ENCODE assay signal across 23 mouse cellular contexts in genomic region chr5:143811653-143812052, GRCm38 (mm10). TPM values are rescaled to one million over a fixed set of nuclear protein-coding genes. Genes with fewer than 3 reads are reported as not detected.
DNase-seq lines count a peak whose midpoint lies in the region.
"Had no signal": no experiment of that assay in that cellular context is flagged by ENCODE, and none has a peak within 500 bp of the region (broad histone marks: within the 10 kb centered on the region; RNA-seq: fewer than 3 reads in every experiment).

No protein-coding gene starts in this region.

- no peaks in the 10 kb centered on the region for H3K27me3 ChIP-seq in heart, embryonic 10.5 days (ENCODE audit: insufficient read depth, poor library complexity, severe bottlenecking)
- H3K27me3 ChIP-seq: CH12.LX; embryonic facial prominence, embryonic 13.5 days; embryonic facial prominence, embryonic 15.5 days; forebrain, embryonic 13.5 days; forebrain, embryonic 15.5 days had no signal

- DNase-seq in heart, adult 11 months = peak; percentile 43
- DNase-seq in heart, embryonic 10.5 days (ENCODE audit: low spot score) = no peak
- DNase-seq in testis, postnatal 10 days (ENCODE audit: low spot score) = peak; percentile 11
- DNase-seq in testis, postnatal 14 days (ENCODE audit: low spot score) = no peak
- DNase-seq in retina, postnatal 7 days (ENCODE audit: low read depth, low spot score) = peak; percentile 42
- DNase-seq in lung, postnatal 25 days (ENCODE audit: low spot score) = no peak
- DNase-seq: adrenal gland, adult 8-10 months; adrenal gland, postnatal 14 days; adrenal gland, postnatal 36 days; B cell, adult 2 months; cerebellum, adult 11-12 months; cerebellum, adult 2 months; cerebellum, adult 9-10 months; cerebellum, postnatal 10 days; cerebellum, postnatal 25 days; forebrain, postnatal 0 days had no signal

- no peaks in the 10 kb centered on the region for H3K4me1 ChIP-seq in heart, embryonic 10.5 days
- H3K4me1 ChIP-seq: embryonic facial prominence, embryonic 13.5 days; embryonic facial prominence, embryonic 15.5 days; forebrain, embryonic 13.5 days; forebrain, embryonic 15.5 days had no signal

- no peak overlapping the region for H3K4me3 ChIP-seq in heart, embryonic 10.5 days
- H3K4me3 ChIP-seq: embryonic facial prominence, embryonic 13.5 days; embryonic facial prominence, embryonic 15.5 days; erythroblast, embryonic 14.5 days; forebrain, embryonic 13.5 days; forebrain, embryonic 15.5 days had no signal

- WGBS in heart, embryonic 10.5 days = 90% methylated on average over 5 of the region's 5 CpGs

- no peaks in the 10 kb centered on the region for H3K9me3 ChIP-seq in heart, embryonic 10.5 days
- H3K9me3 ChIP-seq: embryonic facial prominence, embryonic 13.5 days; embryonic facial prominence, embryonic 15.5 days; forebrain, embryonic 13.5 days; forebrain, embryonic 15.5 days; G1E had no signal

- no peak overlapping the region for H3K27ac ChIP-seq in heart, embryonic 10.5 days
- H3K27ac ChIP-seq: embryonic facial prominence, embryonic 13.5 days; embryonic facial prominence, embryonic 15.5 days; forebrain, embryonic 13.5 days; forebrain, embryonic 15.5 days had no signal

- H3K36me3 ChIP-seq in heart, embryonic 10.5 days = no peaks in the 10 kb centered on the region
- H3K36me3 ChIP-seq: embryonic facial prominence, embryonic 13.5 days; embryonic facial prominence, embryonic 15.5 days; forebrain, embryonic 15.5 days; G1E had no signal

RNA-seq across cellular contexts. Expression of gene Eif2ak1, which starts 5.9 kb away (rescaled TPM):
- polyA plus RNA-seq in heart, embryonic 10.5 days (2016; fragmentation: Nextera tagmentation; extraction: Ambion mirVana) = 38.0 and 41.0 TPM in 2 replicates

Comparison
In these comparisons a context has a peak if more than half of its experiments do, and no peak if none do; other contexts are left out.
1. DNase-seq: peak in heart, adult 11 months (single experiment), testis, postnatal 10 days (single experiment) and retina, postnatal 7 days (single experiment); none in heart, embryonic 10.5 days (single experiment), testis, postnatal 14 days (single experiment) and lung, postnatal 25 days (single experiment).